Mouse (Mus musculus) MEL (cell line): ENCODE results near the gene Myg1. TPM values are rescaled to one million over a fixed set of nuclear protein-coding genes. Genes with fewer than 3 reads are reported as not detected.

Experiments
- DNase-seq: peaks from one replicate; pipeline ENCODE4 v3.0.0; 2011; ENCODE audit warnings: low read depth, low spot score
- H3K27ac ChIP-seq: 2 replicates; pipeline ENCODE4 v1.5.1; 2012; ENCODE audit warnings: low read depth, mild to moderate bottlenecking, control low read depth, low read length, moderate library complexity; ENCODE audit not compliant: control insufficient read depth
- H3K27me3 ChIP-seq, 2 experiments: fragments of 150-350 bp in 1 of 2; sonication (generic) in 1 of 2; 2 replicates each; pipeline ENCODE4 v1.6.1; 2012; ENCODE audit warnings: low read length in 2 of 2, mild to moderate bottlenecking in 2 of 2, improper control_type of control experiment in 1 of 2, moderate library complexity in 1 of 2; ENCODE audit not compliant: insufficient read depth in 2 of 2, control insufficient read depth in 1 of 2
- H3K36me3 ChIP-seq, 2 experiments: 2 replicates each; pipeline ENCODE4 v1.6.1; 2012 to 2014; ENCODE audit warnings: low read length in 2 of 2, improper control_type of control experiment in 1 of 2, inconsistent platforms in 1 of 2, mild to moderate bottlenecking in 1 of 2; ENCODE audit not compliant: insufficient read depth in 2 of 2, control insufficient read depth in 1 of 2
- H3K4me1 ChIP-seq, 2 experiments: fragments of 150-350 bp in 1 of 2; sonication (generic) in 1 of 2; 2 replicates each; pipeline ENCODE4 v1.6.1; 2012; ENCODE audit warnings: low read length in 2 of 2, improper control_type of control experiment in 1 of 2, mild to moderate bottlenecking in 1 of 2; ENCODE audit not compliant: insufficient read depth in 2 of 2, control insufficient read depth in 1 of 2
- H3K4me3 ChIP-seq, 2 experiments: fragments of 150-350 bp in 1 of 2; sonication (generic) in 1 of 2; 2 replicates each; pipeline ENCODE4 v1.5.1; 2012; ENCODE audit warnings: low read depth in 2 of 2, low read length in 2 of 2, mild to moderate bottlenecking in 2 of 2, moderate library complexity in 2 of 2, control low read depth in 1 of 2, improper control_type of control experiment in 1 of 2; ENCODE audit not compliant: control insufficient read depth in 1 of 2, insufficient read depth in 1 of 2
- H3K79me2 ChIP-seq: 2 replicates; pipeline ENCODE4 v1.6.1; 2012; ENCODE audit warnings: mild to moderate bottlenecking, low read length, moderate library complexity; ENCODE audit not compliant: control insufficient read depth, poor library complexity, insufficient read depth
- H3K9ac ChIP-seq: 2 replicates; pipeline ENCODE4 v1.6.1; 2012; ENCODE audit warnings: low read depth, mild to moderate bottlenecking, control low read depth, low read length, moderate library complexity; ENCODE audit not compliant: control insufficient read depth, poor library complexity, severe bottlenecking
- H3K9me3 ChIP-seq: fragments of 150-350 bp; sonication (generic); replicated peaks from 2 replicates; pipeline ENCODE4 v1.6.1; 2012; ENCODE audit warnings: mild to moderate bottlenecking, low read length, improper control_type of control experiment, moderate library complexity; ENCODE audit not compliant: insufficient read depth
- E2F4 ChIP-seq: IDR thresholded peaks from 2 replicates; pipeline ENCODE4 v1.6.1; 2011; ENCODE audit warnings: low read depth, low read length, improper control_type of control experiment, borderline replicate concordance
- MYB ChIP-seq: IDR thresholded peaks from 2 replicates; pipeline ENCODE4 v1.6.1; 2011; ENCODE audit warnings: mild to moderate bottlenecking, low read depth, low read length, improper control_type of control experiment
- SIN3A ChIP-seq: IDR thresholded peaks from 2 replicates; pipeline ENCODE4 v1.6.1; 2012; ENCODE audit warnings: low read length, improper control_type of control experiment, inconsistent platforms
- ZNF384 ChIP-seq: IDR thresholded peaks from 2 replicates; pipeline ENCODE4 v1.6.1; 2012; ENCODE audit warnings: low read depth, mild to moderate bottlenecking, inconsistent platforms, low read length, improper control_type of control experiment
- polyA plus RNA-seq, 2 experiments: library from polyadenylated mRNA; stranded (reverse) in 1 of 2; unstranded in 1 of 2; fragments of >175 nt in 1 of 2; fragments of >200 nt in 1 of 2; gene quantifications; 2 replicates each; pipeline versions ENCODE4 v1.2.1 to v1.2.4; 2012; ENCODE audit warnings: low replicate concordance in 2 of 2, low read depth in 1 of 2; ENCODE audit not compliant: insufficient read length in 2 of 2, insufficient read depth in 1 of 2, missing spikeins in 1 of 2
- total RNA-seq: library from RNA; depleted of rRNA; stranded (reverse); fragments of 300-350 nt; gene quantifications from 2 replicates; pipeline ENCODE4 v1.2.3, GENCODE M21; 2012; rRNA removed

Gene Myg1
- total and polyA plus RNA-seq, 3 experiments: 135 to 292 (median 140) TPM

DNA sequence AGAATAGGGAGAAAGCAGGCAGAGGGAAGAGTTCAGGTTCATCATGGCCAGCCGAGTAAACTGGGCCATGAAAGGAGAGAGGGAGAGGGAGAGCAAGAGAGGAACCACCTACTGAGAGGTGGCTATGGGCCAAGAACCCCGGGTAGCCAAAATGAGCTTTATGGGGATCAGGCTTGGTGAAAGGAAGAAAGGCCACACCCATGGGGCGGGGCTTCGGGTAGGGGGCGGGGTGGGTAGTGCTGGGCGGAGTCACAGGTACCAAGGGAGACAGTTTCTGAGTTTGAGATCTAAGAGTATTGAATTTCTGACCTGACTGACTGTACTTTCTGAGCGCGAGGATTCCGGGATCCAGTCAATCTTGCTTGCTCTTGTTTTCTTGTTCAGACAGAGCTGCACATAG, 55.1 kb downstream of the Myg1 start:
- H3K79me2 ChIP-seq: no peaks in the 10 kb centered on the region
- no peak overlapping the region for H3K9ac ChIP-seq
- no peak overlapping the region for H3K27ac ChIP-seq
- peak overlapping the region; percentile 24 to 45 for H3K4me3 ChIP-seq
- no peaks in the 10 kb centered on the region for H3K9me3 ChIP-seq
- DNase-seq: peak; percentile 87
- TF ChIP-seq E2F4 (no peak), SIN3A (peak; percentile 20; the same call in 1 of the 2 replicates), ZNF384 (0 out of 2 replicates have a peak, but pooled peaks have one; percentile 2), MYB (no peak)
- peaks cover 0 to 5% of the 10 kb centered on the region in 2 experiments; a peak in 2 of 4 replicates for H3K36me3 ChIP-seq
- H3K4me1 ChIP-seq: peaks cover 2 to 7% of the 10 kb centered on the region in 2 experiments; a peak in 3 of 4 replicates
- no peaks in the 10 kb centered on the region for H3K27me3 ChIP-seq

Other genes starting within 250 kb of the Myg1 start
- gene Tns2, start 231.3 kb upstream of the Myg1 start, total RNA-seq: 0.16 and 0.42 TPM in 2 replicates
- 1 to 10 TPM in 1 of 2 experiments, not detected in 1; 3.1 TPM for gene Tns2, start 231.3 kb upstream of the Myg1 start, polyA plus RNA-seq
- 26.5 and 29.3 TPM in 2 replicates for gene Spryd3, start 195.5 kb upstream of the Myg1 start, total RNA-seq
- gene Spryd3, start 195.5 kb upstream of the Myg1 start, polyA plus RNA-seq: 10 to 100 TPM in 1 of 2 experiments, not detected in 1; 35.4 TPM
- gene Igfbp6, start 187.3 kb upstream of the Myg1 start, total RNA-seq: 0.65 and 1.1 TPM in 2 replicates
- 1 to 10 TPM in 1 of 2 experiments, not detected in 1; 1.8 TPM for gene Igfbp6, start 187.3 kb upstream of the Myg1 start, polyA plus RNA-seq
- 20.0 and 31.0 TPM in 2 replicates for gene Soat2, start 181.2 kb upstream of the Myg1 start, total RNA-seq
- gene Soat2, start 181.2 kb upstream of the Myg1 start, polyA plus RNA-seq: 10 to 100 TPM in 1 of 2 experiments, not detected in 1; 44.8 TPM
- gene Zfp740, start 128.5 kb upstream of the Myg1 start, total RNA-seq: 39.9 and 40.5 TPM in 2 replicates
- 10 to 100 TPM in 1 of 2 experiments, not detected in 1; 50.1 TPM for gene Zfp740, start 128.5 kb upstream of the Myg1 start, polyA plus RNA-seq
- gene Csad, start 127.0 kb upstream of the Myg1 start, total RNA-seq: 4.1 and 5.3 TPM in 2 replicates
- gene Csad, start 127.0 kb upstream of the Myg1 start, polyA plus RNA-seq: 10 to 100 TPM in 1 of 2 experiments, not detected in 1; 10.5 TPM
- 7.4 TPM in 2 replicates for gene Itgb7, start 99.8 kb upstream of the Myg1 start, total RNA-seq
- 10 to 100 TPM in 1 of 2 experiments, not detected in 1; 15.2 TPM for gene Itgb7, start 99.8 kb upstream of the Myg1 start, polyA plus RNA-seq
- 0.39 and 0.59 TPM in 2 replicates for gene Rarg, start 74.2 kb upstream of the Myg1 start, total RNA-seq
- 1 to 10 TPM in 1 of 2 experiments, not detected in 1; 5.8 TPM for gene Rarg, start 74.2 kb upstream of the Myg1 start, polyA plus RNA-seq
- not detected in 2 replicates for gene Gm9918, start 61.1 kb upstream of the Myg1 start, total RNA-seq
- under 1 TPM in 1 of 2 experiments, not detected in 1; 0.04 TPM for gene Gm9918, start 61.1 kb upstream of the Myg1 start, polyA plus RNA-seq
- 49.7 and 56.3 TPM in 2 replicates for gene Mfsd5, start 52.3 kb upstream of the Myg1 start, total RNA-seq
- gene Mfsd5, start 52.3 kb upstream of the Myg1 start, polyA plus RNA-seq: 100 to 1,000 TPM in 1 of 2 experiments, 10 to 100 TPM in 1; 83.6 to 115 TPM
- 49.8 and 52.5 TPM in 2 replicates for gene Espl1, start 35.4 kb upstream of the Myg1 start, total RNA-seq
- 100 to 1,000 TPM in 1 of 2 experiments, 10 to 100 TPM in 1; 94.1 to 142 TPM for gene Espl1, start 35.4 kb upstream of the Myg1 start, polyA plus RNA-seq
- gene Pfdn5, start 5.6 kb upstream of the Myg1 start, total RNA-seq: 290 and 302 TPM in 2 replicates
- gene Pfdn5, start 5.6 kb upstream of the Myg1 start, polyA plus RNA-seq: 1,000 to 10,000 TPM in 1 of 2 experiments, 100 to 1,000 TPM in 1; 465 to 7,439 TPM
- gene Aaas, start 19.1 kb downstream of the Myg1 start, total RNA-seq: 48.7 and 61.5 TPM in 2 replicates
- 100 to 1,000 TPM in 1 of 2 experiments, not detected in 1; 205 TPM for gene Aaas, start 19.1 kb downstream of the Myg1 start, polyA plus RNA-seq
- not detected in 2 replicates for gene Sp7, start 35.5 kb downstream of the Myg1 start, total RNA-seq
- not detected for gene Sp7, start 35.5 kb downstream of the Myg1 start, polyA plus RNA-seq
- 16.3 and 22.0 TPM in 2 replicates for gene Sp1, start 74.4 kb downstream of the Myg1 start, total RNA-seq
- 10 to 100 TPM; 47.2 to 92.3 TPM for gene Sp1, start 74.4 kb downstream of the Myg1 start, polyA plus RNA-seq
- gene Amhr2, start 113.7 kb downstream of the Myg1 start, total RNA-seq: 6.9 and 8.0 TPM in 2 replicates
- 10 to 100 TPM in 1 of 2 experiments, not detected in 1; 22.7 TPM for gene Amhr2, start 113.7 kb downstream of the Myg1 start, polyA plus RNA-seq
- gene Prr13, start 127.3 kb downstream of the Myg1 start, total RNA-seq: 15.2 and 17.3 TPM in 2 replicates
- 10 to 100 TPM in 1 of 2 experiments, not detected in 1; 73.3 TPM for gene Prr13, start 127.3 kb downstream of the Myg1 start, polyA plus RNA-seq
- 359 and 427 TPM in 2 replicates for gene Pcbp2, start 138.8 kb downstream of the Myg1 start, total RNA-seq
- gene Pcbp2, start 138.8 kb downstream of the Myg1 start, polyA plus RNA-seq: 1,000 to 10,000 TPM in 1 of 2 experiments, 100 to 1,000 TPM in 1; 977 to 2,091 TPM
- not detected in 2 replicates for gene Gm10337, start 172.0 kb downstream of the Myg1 start, total RNA-seq
- gene Gm10337, start 172.0 kb downstream of the Myg1 start, polyA plus RNA-seq: not detected
- gene Map3k12, start 185.4 kb downstream of the Myg1 start, total RNA-seq: 1.7 and 2.0 TPM in 2 replicates
- 1 to 10 TPM in 1 of 2 experiments, not detected in 1; 2.8 TPM for gene Map3k12, start 185.4 kb downstream of the Myg1 start, polyA plus RNA-seq
- gene Tarbp2, start 186.5 kb downstream of the Myg1 start, total RNA-seq: 135 and 155 TPM in 2 replicates
- 100 to 1,000 TPM in 1 of 2 experiments, not detected in 1; 182 TPM for gene Tarbp2, start 186.5 kb downstream of the Myg1 start, polyA plus RNA-seq
- 0.85 and 1.8 TPM in 2 replicates for gene Npff, start 193.2 kb downstream of the Myg1 start, total RNA-seq
- gene Npff, start 193.2 kb downstream of the Myg1 start, polyA plus RNA-seq: 1 to 10 TPM in 1 of 2 experiments, not detected in 1; 5.5 TPM